Mouse (Mus musculus): ENCODE data around the gene Ckmt2.

Ckmt2 gene

DNA sequence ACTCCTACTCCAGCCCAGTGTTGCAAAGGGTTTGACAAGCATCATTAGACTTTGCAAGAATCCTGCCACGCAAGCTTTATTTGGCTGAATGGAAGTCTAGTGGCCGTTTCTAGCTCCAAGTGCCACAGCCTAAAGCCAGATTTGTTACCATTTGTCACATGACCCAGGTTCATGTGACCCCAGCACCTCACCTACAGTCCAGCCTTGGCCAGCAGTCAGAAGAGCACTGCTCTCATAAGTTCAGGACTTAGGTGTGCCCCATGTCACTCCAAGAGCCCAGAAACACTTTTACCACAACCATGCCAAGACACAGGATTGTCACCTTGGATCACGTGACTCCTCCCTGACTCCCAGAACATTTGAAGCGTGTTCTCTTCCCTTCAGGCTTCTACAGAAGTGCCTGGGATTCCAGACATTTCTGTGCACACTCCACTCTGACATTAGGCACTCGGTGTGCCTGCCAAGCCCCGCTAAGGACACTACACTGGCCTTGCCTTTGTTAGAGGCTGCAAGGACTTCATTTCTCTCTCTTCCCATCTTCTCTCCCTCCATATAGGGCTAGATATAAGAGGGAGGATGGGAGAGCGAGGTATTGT lies 2.9 kb downstream of the Ckmt2 start:
- DNase-seq (ENCODE audit: inconsistent ontology term), result peak; percentile 40

DNA sequence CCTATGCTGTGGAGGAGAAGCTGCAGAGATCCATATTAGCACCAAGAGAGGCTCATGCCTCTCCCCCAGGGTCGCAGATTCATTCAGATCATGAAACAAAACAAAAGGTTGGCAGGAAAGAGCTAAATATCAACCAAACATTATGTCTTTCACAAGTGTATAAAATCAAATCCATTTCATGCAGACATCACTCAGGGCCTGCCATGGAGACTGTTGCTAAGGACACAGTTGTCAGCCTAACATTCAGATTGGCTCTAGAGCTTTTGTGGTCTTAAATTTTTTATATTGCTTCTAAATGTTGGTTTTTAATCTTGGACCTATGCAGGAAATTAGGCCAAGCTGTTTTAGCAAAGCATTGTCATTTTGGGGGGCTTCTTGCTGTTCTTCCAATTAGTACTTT lies 8.1 kb downstream of the Ckmt2 start:
- no peak for DNase-seq (ENCODE audit: inconsistent ontology term)

DNA sequence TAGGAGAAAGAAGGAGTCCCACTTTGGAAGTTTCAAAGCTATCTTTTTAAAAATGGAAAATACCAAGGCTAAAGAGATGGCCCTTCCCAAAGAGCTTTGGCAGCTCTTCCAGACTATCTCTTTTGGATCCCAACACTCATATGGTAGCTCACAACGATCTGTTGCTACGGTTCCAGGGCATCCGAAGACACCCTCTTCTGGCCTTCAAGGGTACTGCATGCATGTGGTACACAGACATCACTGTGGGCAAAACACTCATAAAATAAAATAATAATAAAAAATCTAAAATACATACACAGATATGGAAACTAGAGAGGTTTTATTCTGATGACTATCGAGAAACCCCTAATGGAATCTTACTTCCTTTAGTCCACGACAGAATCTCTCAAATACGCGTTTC lies 17.9 kb downstream of the Ckmt2 start:
- DNase-seq (ENCODE audit: inconsistent ontology term), result no peak

DNA sequence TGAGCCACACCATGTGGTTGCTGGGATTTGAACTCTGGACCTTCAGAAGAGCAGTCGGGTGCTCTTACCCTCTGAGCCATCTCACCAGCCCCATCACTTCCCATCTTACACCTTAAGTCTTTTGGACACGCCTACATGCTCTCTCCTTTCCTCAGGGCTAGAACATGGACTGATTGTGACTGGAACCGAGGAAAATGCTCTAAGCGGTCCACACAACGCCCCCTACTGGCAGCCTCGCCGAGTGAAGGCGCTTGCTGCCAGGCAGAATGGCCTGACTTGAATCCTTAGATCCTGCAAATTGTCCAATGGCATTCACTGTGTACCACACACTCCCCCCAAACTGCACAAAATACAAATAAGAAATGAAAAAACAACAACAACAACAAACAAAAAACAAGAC lies 19.3 kb downstream of the Ckmt2 start:
- DNase-seq (ENCODE audit: inconsistent ontology term), result no peak

DNA sequence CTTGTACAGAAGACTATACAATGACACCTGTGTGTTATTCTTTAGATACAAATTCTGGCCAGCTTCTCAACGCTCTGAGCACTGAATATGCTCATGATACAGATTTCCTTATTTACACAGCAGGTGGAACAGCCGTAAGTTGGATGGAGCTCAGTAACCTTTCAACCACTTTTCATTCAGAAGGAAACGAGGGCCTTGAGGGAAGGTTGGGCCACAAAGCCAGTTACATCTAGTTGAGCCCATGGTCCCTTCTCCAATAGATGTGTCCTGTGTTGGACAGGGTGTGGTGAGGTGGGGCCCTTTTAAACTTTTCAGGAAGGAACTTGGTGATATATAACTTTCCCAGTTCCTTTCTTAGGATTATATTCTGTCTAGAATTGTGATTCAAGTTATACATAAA lies 22.3 kb downstream of the Ckmt2 start:
- DNase-seq (ENCODE audit: inconsistent ontology term), result no peak

DNA sequence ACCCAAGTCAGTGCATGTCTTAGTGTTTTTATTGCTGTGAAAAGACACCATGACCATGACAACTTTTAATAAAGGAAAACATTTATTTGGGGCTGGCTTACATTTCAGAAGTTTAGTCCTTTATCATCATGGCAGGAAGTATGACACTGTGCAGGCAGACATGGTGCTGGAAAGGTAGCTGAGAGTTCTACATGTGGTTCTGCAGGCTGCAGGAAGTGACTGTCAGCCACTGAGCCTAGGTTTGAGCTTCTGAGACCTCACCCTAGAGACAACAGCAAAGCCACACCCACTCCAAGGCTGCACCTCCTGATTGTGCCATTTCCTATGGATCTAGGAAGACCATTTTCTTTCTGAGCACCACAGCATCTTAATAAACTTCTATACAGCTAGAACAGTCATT lies 48.8 kb downstream of the Ckmt2 start:
- no peak for DNase-seq (ENCODE audit: inconsistent ontology term)

DNA sequence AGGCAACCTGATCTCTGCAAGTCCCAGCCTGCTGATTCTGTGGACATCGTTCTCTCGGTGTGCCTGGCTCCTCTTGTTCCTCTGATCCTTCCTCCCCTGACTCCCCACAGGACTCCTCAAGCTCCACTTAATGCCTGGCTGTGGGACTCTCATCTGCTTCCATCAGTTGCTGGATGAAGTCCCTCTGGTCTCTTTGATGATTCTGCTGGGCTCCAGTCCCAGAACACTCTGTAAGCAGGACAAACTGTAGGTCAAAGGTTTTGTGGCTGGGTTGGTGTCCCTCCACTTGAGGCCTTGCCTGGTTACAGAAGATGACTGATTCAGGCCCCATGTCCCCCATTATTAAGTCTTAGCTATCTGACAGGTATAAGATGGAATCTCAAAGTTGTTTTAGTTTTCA lies 50.6 kb downstream of the Ckmt2 start:
- DNase-seq (ENCODE audit: inconsistent ontology term), result no peak

DNA sequence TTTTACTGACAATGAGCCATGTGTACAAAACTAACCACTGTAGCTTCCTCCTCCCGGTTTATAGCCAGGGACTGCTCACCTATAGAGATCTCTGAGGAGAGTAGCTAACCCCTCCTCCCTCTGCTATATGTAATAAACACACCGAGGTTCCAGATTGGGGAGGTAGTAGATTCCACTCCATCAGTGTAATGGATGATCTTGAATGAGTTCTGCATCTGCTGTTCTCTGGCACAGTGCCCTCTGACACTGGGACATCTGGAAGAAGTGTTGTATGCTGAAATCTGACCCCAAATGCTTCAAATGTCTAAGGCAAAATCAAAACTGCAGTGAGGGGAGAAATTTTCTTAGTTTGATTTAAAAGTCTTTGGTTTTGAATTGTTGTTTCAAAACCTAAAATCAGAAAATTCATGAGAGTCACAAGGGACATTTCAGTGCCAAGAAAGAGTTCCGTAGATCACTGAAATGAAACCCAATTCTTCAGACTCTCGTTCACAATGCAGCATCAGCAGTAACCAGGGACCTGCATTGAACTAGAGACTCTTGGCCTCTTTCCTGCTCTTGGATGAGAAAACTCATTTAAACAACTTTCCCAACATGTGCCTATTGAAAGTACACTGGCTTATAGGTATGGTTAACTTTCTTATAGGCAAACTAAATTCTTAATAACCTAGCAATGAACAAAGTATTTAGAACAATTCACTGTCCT lies 51.7 kb downstream of the Ckmt2 start:
- DNase-seq (ENCODE audit: inconsistent ontology term), result no peak

DNA sequence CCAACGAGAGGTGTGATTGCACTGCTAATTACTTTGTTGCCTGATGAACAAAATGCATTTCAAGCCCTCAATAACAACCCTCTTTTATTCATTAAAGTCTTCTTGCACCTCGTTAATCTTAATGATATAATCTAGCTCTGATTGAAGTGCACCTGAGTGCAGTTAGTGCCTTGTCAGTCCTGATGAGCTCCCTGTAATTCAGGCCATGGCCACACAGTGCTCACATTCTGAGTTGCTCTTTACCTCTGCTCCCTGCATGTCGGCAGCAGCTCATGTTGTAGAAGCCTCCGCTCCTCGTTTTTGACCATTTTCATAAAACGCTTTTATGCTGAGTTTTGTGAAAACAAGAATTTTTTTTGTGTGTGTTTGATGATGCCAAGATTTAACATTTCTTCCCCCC lies 53.0 kb downstream of the Ckmt2 start:
- no peak for DNase-seq (ENCODE audit: inconsistent ontology term)

DNA sequence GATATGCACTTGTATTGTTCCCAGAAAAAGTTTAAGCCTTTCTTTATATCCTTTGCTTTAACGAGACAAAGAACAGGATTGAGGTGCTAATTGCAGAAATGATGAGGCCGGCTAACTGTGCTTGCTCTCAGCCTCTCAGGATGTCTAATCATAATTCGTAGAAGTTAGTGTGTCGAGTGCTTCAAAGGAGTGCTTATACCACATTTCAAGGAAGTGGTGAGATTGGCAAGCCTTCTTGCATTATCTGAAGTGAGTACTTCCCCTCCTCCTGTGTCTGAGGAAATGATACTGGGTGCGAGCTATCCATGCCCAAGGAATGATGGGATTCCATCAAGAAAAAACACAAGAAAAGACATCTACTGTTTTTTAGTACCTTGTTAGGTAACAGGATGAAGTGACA lies 62.0 kb downstream of the Ckmt2 start:
- DNase-seq (ENCODE audit: inconsistent ontology term), result no peak

DNA sequence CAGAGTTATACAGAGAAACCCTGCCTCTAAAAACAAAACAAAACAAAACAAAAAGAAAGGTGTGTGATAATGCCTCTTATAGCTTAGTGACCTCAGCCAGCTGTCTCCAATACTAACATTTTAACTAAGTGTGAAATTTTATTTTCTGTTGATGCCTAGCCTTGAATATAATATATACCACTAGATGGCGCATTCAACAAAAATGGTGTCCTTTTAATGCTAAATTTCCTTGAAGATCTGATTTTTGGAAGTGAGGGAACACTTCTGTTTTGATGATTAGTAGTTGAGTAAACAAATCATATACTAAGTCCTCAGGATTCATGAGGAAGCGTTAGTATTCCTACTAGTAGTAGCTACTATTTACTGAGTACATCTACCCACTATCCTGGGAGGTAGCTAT lies 67.2 kb downstream of the Ckmt2 start:
- DNase-seq (ENCODE audit: inconsistent ontology term), result peak; percentile 24

DNA sequence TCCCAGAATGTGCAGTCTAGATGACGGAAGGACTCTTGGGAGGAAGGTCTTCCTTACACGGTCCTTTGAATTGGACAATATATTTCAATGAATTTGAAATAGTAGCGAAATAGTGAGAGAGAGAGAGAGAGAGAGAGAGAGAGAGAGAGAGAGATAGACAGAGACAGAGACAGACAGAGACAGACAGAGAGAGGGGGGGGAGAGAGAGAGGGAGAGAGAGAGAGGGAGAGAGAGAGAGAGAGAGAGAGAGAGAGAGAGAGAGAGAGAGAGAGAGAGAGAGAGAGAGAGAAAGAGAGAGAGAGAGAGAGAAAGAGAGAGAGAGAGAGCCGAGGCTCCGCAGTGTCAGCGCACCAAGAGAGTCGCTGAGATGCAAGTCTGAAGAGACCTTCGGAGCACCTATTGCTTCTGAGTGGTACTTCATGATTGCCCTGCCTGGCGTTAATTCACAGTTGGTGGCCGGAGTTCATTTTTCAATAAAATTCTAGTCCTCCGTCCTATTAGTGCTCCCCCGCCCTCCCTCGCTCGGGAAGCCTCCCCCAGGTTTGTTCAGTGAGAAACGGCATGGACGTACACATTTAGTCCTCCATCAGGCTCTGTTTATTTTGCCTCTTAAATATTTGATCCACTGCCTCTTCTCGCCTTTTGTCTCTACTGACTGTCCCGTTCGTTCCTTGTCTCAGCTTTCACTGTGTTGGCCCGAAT lies 68.7 kb downstream of the Ckmt2 start:
- DNase-seq (ENCODE audit: inconsistent ontology term), result peak; percentile 46

DNA sequence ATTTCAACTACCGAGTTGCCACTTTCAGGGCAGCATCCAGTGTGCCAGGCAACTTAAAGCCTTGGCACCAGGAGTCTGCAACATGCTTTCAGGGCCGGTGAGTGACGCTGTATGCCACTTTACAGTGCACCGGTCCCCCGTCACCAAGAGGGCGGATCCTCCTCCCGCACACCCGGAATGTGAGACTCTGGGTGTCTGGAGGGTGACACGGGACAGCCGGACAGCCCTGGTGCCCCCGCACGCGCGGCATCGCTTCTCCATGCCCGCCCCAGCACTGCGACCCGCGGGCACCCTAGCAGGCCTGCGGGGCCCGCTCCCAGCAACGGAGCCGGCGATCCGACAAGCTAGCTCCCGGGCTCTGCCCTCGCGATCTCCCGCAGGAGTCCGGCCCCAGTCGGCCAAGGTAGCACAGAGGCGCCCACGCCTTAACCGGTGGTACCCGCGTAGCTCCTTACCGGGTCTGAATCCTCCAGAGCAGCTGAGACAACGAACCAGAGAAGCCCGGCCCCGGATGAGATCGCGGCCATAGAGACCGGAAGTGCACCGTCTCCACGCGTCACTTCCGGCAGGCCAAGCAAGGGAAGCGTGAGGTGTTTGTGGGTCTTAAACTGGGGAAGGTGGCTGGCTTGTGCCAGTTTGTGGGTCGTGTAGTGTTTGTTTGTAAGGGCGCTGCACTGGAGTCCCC lies 69.4 kb downstream of the Ckmt2 start, which contains the start of gene Zcchc9:
TSS of gene Zcchc9 (minus strand) at position 551 of the 685 bp plus-strand sequence.
- DNase-seq (ENCODE audit: inconsistent ontology term), result peak; percentile 90
